Mouse (Mus musculus) activated CD4-positive, CD25-positive, alpha-beta regulatory T cell, adult 9 weeks (primary cell): ENCODE measurements around the gene Fbxw26. TPM values are rescaled to one million over a fixed set of nuclear protein-coding genes. Genes with fewer than 3 reads are reported as not detected.

Experiments
- polyA plus RNA-seq: library from polyadenylated mRNA; unstranded; fragments of 100-300 nt; shearing (Covaris generic); gene quantifications from one replicate; pipeline ENCODE4 v1.2.1, GENCODE M21; 2017

Gene Fbxw26
- not detected for polyA plus RNA-seq

DNA sequence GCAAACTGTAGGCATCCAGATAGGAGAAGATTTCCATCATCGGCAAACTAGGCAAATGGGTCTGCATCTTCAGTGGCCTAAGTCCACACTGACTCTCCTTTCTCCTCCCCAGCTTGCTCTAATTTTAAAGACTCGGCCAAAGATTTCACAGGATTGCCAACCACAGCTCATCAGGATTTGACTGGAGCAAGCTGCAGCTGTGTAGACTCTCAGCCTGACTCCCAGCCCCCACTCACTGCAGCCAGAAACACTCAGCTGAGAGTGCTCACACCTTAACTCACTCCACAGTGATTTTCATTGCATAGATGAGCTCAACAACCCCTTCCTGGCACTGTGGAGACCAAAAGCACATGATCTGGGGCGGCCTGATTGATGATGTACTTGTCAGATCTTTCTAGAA, at the start of gene Fbxw26:
Gene Fbxw26, minus strand, starts transcription at position 101 of the 400 bp plus-strand sequence.

DNA sequence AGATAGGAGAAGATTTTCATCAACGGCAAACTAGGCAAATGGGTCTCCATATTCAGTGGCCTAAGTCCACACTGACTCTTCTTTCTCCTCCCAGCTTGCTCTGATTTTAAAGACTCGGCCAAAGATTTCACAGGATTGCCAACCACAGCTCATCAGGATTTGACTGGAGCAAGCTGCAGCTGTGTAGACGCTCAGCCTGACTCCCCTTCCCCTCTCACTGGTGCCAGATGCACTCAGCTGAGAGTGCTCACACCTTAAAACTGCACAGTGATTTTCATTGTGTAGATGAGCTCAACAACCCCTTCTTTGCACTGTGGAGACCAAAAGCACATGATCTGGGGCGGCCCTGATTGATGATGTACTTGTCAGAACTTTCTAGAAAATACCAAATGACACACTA, 44.7 kb upstream of the Fbxw26 start, which contains the start of gene Fbxw27:
Gene Fbxw27, minus strand, starts transcription at position 101 of the 400 bp plus-strand sequence.

DNA sequence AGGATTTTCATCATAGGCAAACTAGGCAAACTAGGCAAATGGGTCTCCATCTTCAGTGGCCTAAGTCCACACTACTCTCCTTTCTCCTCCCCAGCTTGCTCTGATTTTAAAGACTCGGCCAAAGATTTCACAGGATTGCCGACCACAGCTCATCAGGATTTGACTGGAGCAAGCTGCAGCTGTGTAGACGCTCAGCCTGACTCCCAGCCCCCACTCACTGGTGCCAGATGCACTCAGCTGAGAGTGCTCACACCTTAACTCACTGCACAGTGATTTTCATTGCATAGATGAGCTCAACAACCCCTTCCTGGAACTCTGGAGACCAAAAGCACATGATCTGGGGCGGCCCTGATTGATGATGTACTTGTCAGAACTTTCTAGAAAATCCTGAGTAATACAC, 43.3 kb downstream of the Fbxw26 start, which contains the start of gene Fbxw18:
Gene Fbxw18, minus strand, starts transcription at position 101 of the 400 bp plus-strand sequence.

Other genes with a start within 250 kb of the Fbxw26 start
- not detected for gene Fbxw15, start 177.8 kb downstream of the Fbxw26 start, polyA plus RNA-seq
- gene Fbxw24, start 120.0 kb downstream of the Fbxw26 start, polyA plus RNA-seq, result not detected
- gene Fbxw25, start 81.4 kb downstream of the Fbxw26 start, polyA plus RNA-seq, result not detected
- gene Fbxw18, start 43.4 kb downstream of the Fbxw26 start, polyA plus RNA-seq, result not detected
- gene Fbxw27, start 44.6 kb upstream of the Fbxw26 start, polyA plus RNA-seq, result not detected
- gene Spink8, start 66.2 kb upstream of the Fbxw26 start, polyA plus RNA-seq, result not detected
- 11.1 TPM for gene Nme6, start 86.7 kb upstream of the Fbxw26 start, polyA plus RNA-seq
- not detected for gene Camp, start 103.5 kb upstream of the Fbxw26 start, polyA plus RNA-seq
- gene Cdc25a, start 129.5 kb upstream of the Fbxw26 start, polyA plus RNA-seq, result 10.7 TPM
- gene Map4, start 185.4 kb upstream of the Fbxw26 start, polyA plus RNA-seq, result 84.7 TPM